Mouse (Mus musculus) MEL (cell line): ENCODE results near the gene Tuba4a. TPM values are rescaled to one million over a fixed set of nuclear protein-coding genes. Genes with fewer than 3 reads are reported as not detected.

Experiments
- DNase-seq: peaks from one replicate; pipeline ENCODE4 v3.0.0; 2011; ENCODE audit warnings: low read depth, low spot score
- H3K27ac ChIP-seq: 2 replicates; pipeline ENCODE4 v1.5.1; 2012; ENCODE audit warnings: low read depth, mild to moderate bottlenecking, control low read depth, low read length, moderate library complexity; ENCODE audit not compliant: control insufficient read depth
- H3K27me3 ChIP-seq, 2 experiments: fragments of 150-350 bp in 1 of 2; sonication (generic) in 1 of 2; 2 replicates each; pipeline ENCODE4 v1.6.1; 2012; ENCODE audit warnings: low read length in 2 of 2, mild to moderate bottlenecking in 2 of 2, improper control_type of control experiment in 1 of 2, moderate library complexity in 1 of 2; ENCODE audit not compliant: insufficient read depth in 2 of 2, control insufficient read depth in 1 of 2
- H3K36me3 ChIP-seq, 2 experiments: 2 replicates each; pipeline ENCODE4 v1.6.1; 2012 to 2014; ENCODE audit warnings: low read length in 2 of 2, improper control_type of control experiment in 1 of 2, inconsistent platforms in 1 of 2, mild to moderate bottlenecking in 1 of 2; ENCODE audit not compliant: insufficient read depth in 2 of 2, control insufficient read depth in 1 of 2
- H3K4me1 ChIP-seq, 2 experiments: fragments of 150-350 bp in 1 of 2; sonication (generic) in 1 of 2; 2 replicates each; pipeline ENCODE4 v1.6.1; 2012; ENCODE audit warnings: low read length in 2 of 2, improper control_type of control experiment in 1 of 2, mild to moderate bottlenecking in 1 of 2; ENCODE audit not compliant: insufficient read depth in 2 of 2, control insufficient read depth in 1 of 2
- H3K4me3 ChIP-seq, 2 experiments: fragments of 150-350 bp in 1 of 2; sonication (generic) in 1 of 2; 2 replicates each; pipeline ENCODE4 v1.5.1; 2012; ENCODE audit warnings: low read depth in 2 of 2, low read length in 2 of 2, mild to moderate bottlenecking in 2 of 2, moderate library complexity in 2 of 2, control low read depth in 1 of 2, improper control_type of control experiment in 1 of 2; ENCODE audit not compliant: control insufficient read depth in 1 of 2, insufficient read depth in 1 of 2
- H3K79me2 ChIP-seq: 2 replicates; pipeline ENCODE4 v1.6.1; 2012; ENCODE audit warnings: mild to moderate bottlenecking, low read length, moderate library complexity; ENCODE audit not compliant: control insufficient read depth, poor library complexity, insufficient read depth
- H3K9ac ChIP-seq: 2 replicates; pipeline ENCODE4 v1.6.1; 2012; ENCODE audit warnings: low read depth, mild to moderate bottlenecking, control low read depth, low read length, moderate library complexity; ENCODE audit not compliant: control insufficient read depth, poor library complexity, severe bottlenecking
- H3K9me3 ChIP-seq: fragments of 150-350 bp; sonication (generic); replicated peaks from 2 replicates; pipeline ENCODE4 v1.6.1; 2012; ENCODE audit warnings: mild to moderate bottlenecking, low read length, improper control_type of control experiment, moderate library complexity; ENCODE audit not compliant: insufficient read depth
- CHD1 ChIP-seq: IDR thresholded peaks from 2 replicates; pipeline ENCODE4 v1.6.1; 2012; ENCODE audit warnings: low read depth, mild to moderate bottlenecking, inconsistent platforms, low read length, improper control_type of control experiment
- CTCF ChIP-seq, 3 experiments: IDR thresholded peaks in 2 of 3; conservative IDR thresholded peaks in 1 of 3; 2 replicates each; pipeline ENCODE4 v1.5.1; 2011 to 2012; ENCODE audit warnings: low read length in 3 of 3, low read depth in 2 of 3, mild to moderate bottlenecking in 2 of 3, improper control_type of control experiment in 1 of 3, inconsistent platforms in 1 of 3, mixed read lengths in 1 of 3, moderate library complexity in 1 of 3; ENCODE audit not compliant: control insufficient read depth in 1 of 3, insufficient read depth in 1 of 3, poor library complexity in 1 of 3, severe bottlenecking in 1 of 3
- E2F4 ChIP-seq: IDR thresholded peaks from 2 replicates; pipeline ENCODE4 v1.6.1; 2011; ENCODE audit warnings: low read depth, low read length, improper control_type of control experiment, borderline replicate concordance
- ELF1 ChIP-seq: IDR thresholded peaks from 2 replicates; pipeline ENCODE4 v1.6.1; 2014; ENCODE audit warnings: low read depth, mild to moderate bottlenecking, inconsistent platforms, low read length, improper control_type of control experiment, moderate library complexity
- EP300 ChIP-seq, 2 experiments: IDR thresholded peaks; 2 replicates each; pipeline ENCODE4 v1.6.1; 2011; ENCODE audit warnings: improper control_type of control experiment in 2 of 2, low read length in 2 of 2, low read depth in 1 of 2, mild to moderate bottlenecking in 1 of 2
- ETS1 ChIP-seq: IDR thresholded peaks from 2 replicates; pipeline ENCODE4 v1.6.1; 2012; ENCODE audit warnings: low read depth, mild to moderate bottlenecking, inconsistent platforms, low read length, improper control_type of control experiment, moderate library complexity
- GABPA ChIP-seq: IDR thresholded peaks from 2 replicates; pipeline ENCODE4 v1.6.1; 2012; ENCODE audit warnings: low read depth, mild to moderate bottlenecking, inconsistent platforms, low read length, improper control_type of control experiment, moderate library complexity
- HCFC1 ChIP-seq: IDR thresholded peaks from 2 replicates; pipeline ENCODE4 v1.6.1; 2012; ENCODE audit warnings: low read depth, mild to moderate bottlenecking, inconsistent platforms, low read length, improper control_type of control experiment, moderate library complexity
- JUND ChIP-seq: IDR thresholded peaks from 2 replicates; pipeline ENCODE4 v1.6.1; 2011; ENCODE audit warnings: low read depth, mild to moderate bottlenecking, improper control_type of control experiment, low read length
- MAFK ChIP-seq: IDR thresholded peaks from 2 replicates; pipeline ENCODE4 v1.6.1; 2011; ENCODE audit warnings: low read depth, mild to moderate bottlenecking, low read length, improper control_type of control experiment, borderline replicate concordance
- MAX ChIP-seq: IDR thresholded peaks from 2 replicates; pipeline ENCODE4 v1.6.1; 2011; ENCODE audit warnings: low read length, improper control_type of control experiment
- MAZ ChIP-seq: IDR thresholded peaks from 2 replicates; pipeline ENCODE4 v1.6.1; 2012; ENCODE audit warnings: low read depth, mild to moderate bottlenecking, inconsistent platforms, low read length, improper control_type of control experiment
- MEF2A ChIP-seq: IDR thresholded peaks from 2 replicates; pipeline ENCODE4 v1.6.1; 2014; ENCODE audit warnings: low read depth, mild to moderate bottlenecking, inconsistent platforms, low read length, improper control_type of control experiment; ENCODE audit not compliant: poor library complexity, insufficient replicate concordance, severe bottlenecking; ENCODE audit errors: extremely low read depth
- MXI1 ChIP-seq: IDR thresholded peaks from 2 replicates; pipeline ENCODE4 v1.6.1; 2011; ENCODE audit warnings: mild to moderate bottlenecking, low read depth, low read length, improper control_type of control experiment
- MYB ChIP-seq: IDR thresholded peaks from 2 replicates; pipeline ENCODE4 v1.6.1; 2011; ENCODE audit warnings: mild to moderate bottlenecking, low read depth, low read length, improper control_type of control experiment
- MYC ChIP-seq: IDR thresholded peaks from 2 replicates; pipeline ENCODE4 v1.6.1; 2011; ENCODE audit warnings: low read depth, mild to moderate bottlenecking, low read length, improper control_type of control experiment, moderate library complexity
- NELFE ChIP-seq: IDR thresholded peaks from 2 replicates; pipeline ENCODE4 v1.6.1; 2011; ENCODE audit warnings: low read depth, low read length, improper control_type of control experiment
- NRF1 ChIP-seq: IDR thresholded peaks from 2 replicates; pipeline ENCODE4 v1.6.1; 2014; ENCODE audit warnings: low read depth, mild to moderate bottlenecking, inconsistent platforms, low read length, improper control_type of control experiment, moderate library complexity; ENCODE audit not compliant: poor library complexity, insufficient read depth, severe bottlenecking
- POLR2A ChIP-seq, 2 experiments: IDR thresholded peaks; 2 replicates each; pipeline ENCODE4 v1.6.1; 2011 to 2012; ENCODE audit warnings: low read length in 2 of 2, mild to moderate bottlenecking in 2 of 2, control low read depth in 1 of 2, improper control_type of control experiment in 1 of 2, low read depth in 1 of 2, moderate library complexity in 1 of 2; ENCODE audit not compliant: control insufficient read depth in 1 of 2, insufficient read depth in 1 of 2, poor library complexity in 1 of 2
- POLR2AphosphoS2 ChIP-seq: IDR thresholded peaks from 2 replicates; pipeline ENCODE4 v1.6.1; 2011; ENCODE audit warnings: low read length, improper control_type of control experiment
- POLR2AphosphoS5 ChIP-seq: IDR thresholded peaks from 2 replicates; pipeline ENCODE4 v1.6.1; 2012; ENCODE audit warnings: low read depth, borderline replicate concordance, mild to moderate bottlenecking, inconsistent platforms, low read length, moderate library complexity, mixed read lengths
- RAD21 ChIP-seq: IDR thresholded peaks from 2 replicates; pipeline ENCODE4 v1.6.1; 2011; ENCODE audit warnings: mild to moderate bottlenecking, low read depth, low read length, improper control_type of control experiment
- RCOR1 ChIP-seq: IDR thresholded peaks from 2 replicates; pipeline ENCODE4 v1.6.1; 2012; ENCODE audit warnings: low read depth, mild to moderate bottlenecking, inconsistent platforms, low read length, improper control_type of control experiment
- SIN3A ChIP-seq: IDR thresholded peaks from 2 replicates; pipeline ENCODE4 v1.6.1; 2012; ENCODE audit warnings: low read length, improper control_type of control experiment, inconsistent platforms
- TBP ChIP-seq: IDR thresholded peaks from 2 replicates; pipeline ENCODE4 v1.8.0; 2011; ENCODE audit warnings: low read depth, low read length, improper control_type of control experiment
- TCF12 ChIP-seq: IDR thresholded peaks from 2 replicates; pipeline ENCODE4 v1.6.1; 2014; ENCODE audit warnings: low read depth, mild to moderate bottlenecking, inconsistent platforms, low read length, improper control_type of control experiment, moderate library complexity
- USF1 ChIP-seq: IDR thresholded peaks from 2 replicates; pipeline ENCODE4 v1.6.1; 2014; ENCODE audit warnings: low read depth, mild to moderate bottlenecking, inconsistent platforms, low read length, improper control_type of control experiment, moderate library complexity
- USF2 ChIP-seq, 2 experiments: IDR thresholded peaks; 2 replicates each; pipeline ENCODE4 v1.6.1; 2011 to 2012; ENCODE audit warnings: improper control_type of control experiment in 2 of 2, low read length in 2 of 2, borderline replicate concordance in 1 of 2, inconsistent platforms in 1 of 2, low read depth in 1 of 2, mild to moderate bottlenecking in 1 of 2; ENCODE audit not compliant: insufficient read depth in 1 of 2
- ZC3H11A ChIP-seq: IDR thresholded peaks from 2 replicates; pipeline ENCODE4 v1.6.1; 2012; ENCODE audit warnings: low read depth, mild to moderate bottlenecking, inconsistent platforms, low read length, improper control_type of control experiment
- ZKSCAN1 ChIP-seq: IDR thresholded peaks from 2 replicates; pipeline ENCODE4 v1.6.1; 2012; ENCODE audit warnings: low read depth, mild to moderate bottlenecking, inconsistent platforms, low read length, improper control_type of control experiment, moderate library complexity
- ZMIZ1 ChIP-seq: IDR thresholded peaks from 2 replicates; pipeline ENCODE4 v1.6.1; 2012; ENCODE audit warnings: low read depth, mild to moderate bottlenecking, inconsistent platforms, low read length, improper control_type of control experiment, moderate library complexity
- ZNF384 ChIP-seq: IDR thresholded peaks from 2 replicates; pipeline ENCODE4 v1.6.1; 2012; ENCODE audit warnings: low read depth, mild to moderate bottlenecking, inconsistent platforms, low read length, improper control_type of control experiment
- polyA plus RNA-seq, 2 experiments: library from polyadenylated mRNA; stranded (reverse) in 1 of 2; unstranded in 1 of 2; fragments of >175 nt in 1 of 2; fragments of >200 nt in 1 of 2; gene quantifications; 2 replicates each; pipeline versions ENCODE4 v1.2.1 to v1.2.4; 2012; ENCODE audit warnings: low replicate concordance in 2 of 2, low read depth in 1 of 2; ENCODE audit not compliant: insufficient read length in 2 of 2, insufficient read depth in 1 of 2, missing spikeins in 1 of 2
- total RNA-seq: library from RNA; depleted of rRNA; stranded (reverse); fragments of 300-350 nt; gene quantifications from 2 replicates; pipeline ENCODE4 v1.2.3, GENCODE M21; 2012

Tuba4a gene
- total and polyA plus RNA-seq, 3 experiments = 385 to 439 TPM; not detected in 1

GRCm38 (mm10) chr1:75236117-75237050 lies 16.7 kb upstream of the Tuba4a start, which contains the start of gene Dnajb2 (continued):
- TF ChIP-seq USF2 (IDR thresholded peaks at IDR 0.05; ENCODE audit: borderline replicate concordance in 1 of 2, insufficient read depth in 1 of 2, low read depth in 1 of 2, low read length in 2 of 2) = no peak
- no peak for TF ChIP-seq MAZ
- TF ChIP-seq ZC3H11A = no peak
- TF ChIP-seq GABPA = no peak

GRCm38 (mm10) chr1:75234606-75235005 lies 14.9 kb upstream of the Tuba4a start:
- Histone ChIP-seq H3K27me3 (no peaks in the 10 kb centered on the region), H3K79me2 (no peaks in the 10 kb centered on the region; the same call in 1 of the 2 replicates), H3K36me3 (peaks cover 0 to 23% of the 10 kb centered on the region in 2 experiments; a peak in 2 of 4 replicates), H3K4me1 (peaks cover 10 to 26% of the 10 kb centered on the region in 2 experiments), H3K9ac (peak overlapping the region; percentile 2; the same call in 1 of the 2 replicates), H3K9me3 (no peaks in the 10 kb centered on the region), H3K27ac (no peak overlapping the region), H3K4me3 (peak overlapping the region in 1 of 2 experiments; percentile 38; a peak in 2 of 4 replicates)
- peak; percentile 93 for DNase-seq
- TF ChIP-seq ZNF384 (no peak), CHD1 (no peak), MAX (peak; percentile 48; the same call in 1 of the 2 replicates), POLR2AphosphoS5 (no peak), MAZ (no peak), MXI1 (peak; percentile 53), MAFK (no peak), USF1 (0 out of 2 replicates have a peak, but pooled peaks have one; percentile 35), ELF1 (no peak), ETS1 (peak; percentile 89), JUND (no peak), NELFE (no peak), MEF2A (no peak), HCFC1 (peak; percentile 68), TBP (no peak), MYC (no peak), NRF1 (no peak), TCF12 (no peak), POLR2A (IDR thresholded peaks at IDR 0.05; ENCODE audit: control insufficient read depth in 1 of 2, insufficient read depth in 1 of 2, low read depth in 1 of 2, low read length in 2 of 2, poor library complexity in 1 of 2) (no peak), GABPA (no peak), MYB (no peak), ZC3H11A (0 out of 2 replicates have a peak, but pooled peaks have one; percentile 21), ZMIZ1 (no peak), RCOR1 (peak; percentile 62), POLR2AphosphoS2 (no peak), CTCF (IDR thresholded peaks at IDR 0.05 in 2 of 3, conservative IDR thresholded peaks at IDR 0.05 in 1 of 3; ENCODE audit: control insufficient read depth in 1 of 3, insufficient read depth in 1 of 3, low read depth in 2 of 3, low read length in 3 of 3, poor library complexity in 1 of 3, severe bottlenecking in 1 of 3) (peak; percentile 69 to 77 (median 74)), ZKSCAN1 (no peak), SIN3A (peak; percentile 90), EP300 (IDR thresholded peaks at IDR 0.05; ENCODE audit: low read depth in 1 of 2, low read length in 2 of 2) (peak in 1 of 2 experiments; percentile 31; a peak in 1 of 4 replicates), RAD21 (peak; percentile 43), E2F4 (no peak)
